Mouse (Mus musculus) ovary, adult 2 months (tissue): Measurements from ENCODE around the gene D5Ertd579e. TPM values are rescaled to one million over a fixed set of nuclear protein-coding genes. Genes with fewer than 3 reads are reported as not detected.

Experiments used
- polyA plus RNA-seq: library from polyadenylated mRNA; depleted of rRNA; stranded (reverse); fragments of >200 nt; gene quantifications from 2 replicates; pipeline ENCODE4 v1.2.3, GENCODE M21; 2012; rRNA removed

Gene D5Ertd579e
- 16.0 and 16.9 TPM in 2 replicates for polyA plus RNA-seq

GRCm38 (mm10) chr5:36695461-36696231, at the start of gene D5Ertd579e:
Gene D5Ertd579e, minus strand, starts transcription at chr5:36696024.

GRCm38 (mm10) chr5:36593176-36593575, 102.6 kb downstream of the D5Ertd579e start, which contains the start of gene Tbc1d14:
Gene Tbc1d14, minus strand, starts transcription at chr5:36593276.

Other genes with a start within 250 kb of the D5Ertd579e start
- gene Grpel1, start 231.0 kb downstream of the D5Ertd579e start, polyA plus RNA-seq: 16.2 TPM in 2 replicates
- 18.2 and 19.5 TPM in 2 replicates for gene Tada2b, start 211.7 kb downstream of the D5Ertd579e start, polyA plus RNA-seq
- 0.48 and 0.96 TPM in 2 replicates for gene Ccdc96, start 211.4 kb downstream of the D5Ertd579e start, polyA plus RNA-seq
- 25.6 and 38.8 TPM in 2 replicates for gene Tbc1d14, start 102.7 kb downstream of the D5Ertd579e start, polyA plus RNA-seq
- 67.2 and 75.5 TPM in 2 replicates for gene Bloc1s4, start 52.6 kb upstream of the D5Ertd579e start, polyA plus RNA-seq
- 277 and 341 TPM in 2 replicates for gene Mrfap1, start 100.7 kb upstream of the D5Ertd579e start, polyA plus RNA-seq
- gene Man2b2, start 134.6 kb upstream of the D5Ertd579e start, polyA plus RNA-seq: 146 and 156 TPM in 2 replicates
- 18.3 and 23.3 TPM in 2 replicates for gene Ppp2r2c, start 172.5 kb upstream of the D5Ertd579e start, polyA plus RNA-seq